ENCODE assay signal across 8 mouse cellular contexts in genomic region chr2:168170167-168170685, GRCm38 (mm10). TPM values are rescaled to one million over a fixed set of nuclear protein-coding genes. Genes with fewer than 3 reads are reported as not detected.
A peak's percentile ranks its signal among the peaks of the same experiment; 100 is the strongest.
DNase-seq lines count a peak whose midpoint lies in the region; ATAC-seq and TF ChIP-seq lines count a peak whose summit lies in the region.

No protein-coding gene starts in this region.

- WGBS in neural tube, embryonic 11.5 days: 11% methylated on average over 13 of the region's 13 CpGs
- 8% methylated on average over 12 of the region's 13 CpGs for WGBS in embryonic facial prominence, embryonic 14.5 days
- WGBS in heart, embryonic 14.5 days: 3% methylated on average over 13 of the region's 13 CpGs
- 8% methylated on average over 13 of the region's 13 CpGs for WGBS in kidney, embryonic 16.5 days

- intact Hi-C loops in left cerebral cortex, adult 2 months (cut with DNase I): no loop called here

- H3K4me1 ChIP-seq in neural tube, embryonic 11.5 days (ENCODE audit: control insufficient read depth, insufficient read depth, low read length): peaks cover 17% of the 10 kb centered on the region
- peaks cover 23% of the 10 kb centered on the region for H3K4me1 ChIP-seq in embryonic facial prominence, embryonic 14.5 days (ENCODE audit: control insufficient read depth, insufficient read depth, low read length)
- H3K4me1 ChIP-seq in heart, embryonic 14.5 days (ENCODE audit: control insufficient read depth in 2 of 2, insufficient read depth in 2 of 2, low read length in 2 of 2): peaks cover 28 to 32% of the 10 kb centered on the region in 2 experiments
- H3K4me1 ChIP-seq in kidney, embryonic 16.5 days (ENCODE audit: insufficient read depth, low read length): peaks cover 42% of the 10 kb centered on the region

- H3K9me3 ChIP-seq in neural tube, embryonic 11.5 days (ENCODE audit: control insufficient read depth, low read length): no peaks in the 10 kb centered on the region
- no peaks in the 10 kb centered on the region for H3K9me3 ChIP-seq in embryonic facial prominence, embryonic 14.5 days (ENCODE audit: control insufficient read depth, low read length)
- no peaks in the 10 kb centered on the region for H3K9me3 ChIP-seq in heart, embryonic 14.5 days (ENCODE audit: control insufficient read depth, low read length)
- no peaks in the 10 kb centered on the region for H3K9me3 ChIP-seq in kidney, embryonic 16.5 days (ENCODE audit: low read length)

- TF ChIP-seq CTCF in left cerebral cortex, adult 2 months (IDR thresholded peaks at IDR 0.05): no peak

- H3K4me3 ChIP-seq in neural tube, embryonic 11.5 days (ENCODE audit: low read depth, low read length): no peak overlapping the region
- H3K4me3 ChIP-seq in embryonic facial prominence, embryonic 14.5 days (ENCODE audit: low read depth, low read length): no peak overlapping the region
- H3K4me3 ChIP-seq in heart, embryonic 14.5 days (ENCODE audit: control insufficient read depth in 1 of 2, insufficient read depth in 1 of 2, low read depth in 1 of 2, low read length in 2 of 2): peak overlapping the region; percentile 30 to 35
- H3K4me3 ChIP-seq in kidney, embryonic 16.5 days (ENCODE audit: low read length): peak overlapping the region; percentile 36
- no peak overlapping the region for H3K4me3 ChIP-seq in left cerebral cortex, adult 2 months

- H3K9ac ChIP-seq in neural tube, embryonic 11.5 days (ENCODE audit: low read length): peak overlapping the region; percentile 1; the same call in 1 of the 2 replicates
- H3K9ac ChIP-seq in embryonic facial prominence, embryonic 14.5 days (ENCODE audit: low read depth, low read length): peak overlapping the region; percentile 38; the same call in 1 of the 2 replicates
- peak overlapping the region; percentile 64 for H3K9ac ChIP-seq in heart, embryonic 14.5 days (ENCODE audit: low read length)
- peak overlapping the region; percentile 50 for H3K9ac ChIP-seq in kidney, embryonic 16.5 days (replicated peaks; ENCODE audit: low read length)

- no peak overlapping the region for H3K27ac ChIP-seq in neural tube, embryonic 11.5 days (ENCODE audit: low read depth, low read length)
- H3K27ac ChIP-seq in embryonic facial prominence, embryonic 14.5 days (replicated peaks; ENCODE audit: low read depth, low read length): peak overlapping the region; percentile 65
- peak overlapping the region; percentile 79 to 82 for H3K27ac ChIP-seq in heart, embryonic 14.5 days (replicated peaks in 1 of 2; ENCODE audit: control insufficient read depth in 1 of 2, insufficient read depth in 1 of 2, low read depth in 2 of 2, low read length in 2 of 2)
- peak overlapping the region; percentile 96 for H3K27ac ChIP-seq in kidney, embryonic 16.5 days (ENCODE audit: low read length)
- no peak overlapping the region for H3K27ac ChIP-seq in left cerebral cortex, adult 2 months

- no peaks in the 10 kb centered on the region for H3K36me3 ChIP-seq in neural tube, embryonic 11.5 days (ENCODE audit: control insufficient read depth, insufficient read depth, low read length)
- H3K36me3 ChIP-seq in embryonic facial prominence, embryonic 14.5 days (ENCODE audit: control insufficient read depth, insufficient read depth, low read length): peaks cover 8% of the 10 kb centered on the region
- H3K36me3 ChIP-seq in heart, embryonic 14.5 days (ENCODE audit: control insufficient read depth, insufficient read depth, low read length): peaks cover 13% of the 10 kb centered on the region
- 0 out of 2 replicates have a peak, but pooled peaks cover 5% of the 10 kb centered on the region for H3K36me3 ChIP-seq in kidney, embryonic 16.5 days (ENCODE audit: insufficient read depth, low read length)

- H3K27me3 ChIP-seq in neural tube, embryonic 11.5 days (ENCODE audit: control insufficient read depth, insufficient read depth, low read length): no peaks in the 10 kb centered on the region
- no peaks in the 10 kb centered on the region for H3K27me3 ChIP-seq in embryonic facial prominence, embryonic 14.5 days (replicated peaks; ENCODE audit: control insufficient read depth, insufficient read depth, low read length)
- no peaks in the 10 kb centered on the region for H3K27me3 ChIP-seq in heart, embryonic 14.5 days (ENCODE audit: control insufficient read depth, insufficient read depth, low read length)
- H3K27me3 ChIP-seq in kidney, embryonic 16.5 days (ENCODE audit: insufficient read depth, low read length): no peaks in the 10 kb centered on the region

- no peak; the same call in 1 of the 2 replicates for ATAC-seq in neural tube, embryonic 11.5 days (ENCODE audit: insufficient read depth, low FRiP score, low TSS enrichment)
- ATAC-seq in embryonic facial prominence, embryonic 14.5 days (ENCODE audit: low read depth): peak; percentile 69
- ATAC-seq in heart, embryonic 14.5 days (ENCODE audit: insufficient number of reproducible peaks, insufficient read depth, low FRiP score, low read depth): peak; percentile 84
- ATAC-seq in kidney, embryonic 16.5 days (ENCODE audit: low FRiP score, low TSS enrichment): peak; percentile 85

- peak overlapping the region; percentile 16 for H3K4me2 ChIP-seq in neural tube, embryonic 11.5 days (ENCODE audit: low read depth)
- H3K4me2 ChIP-seq in embryonic facial prominence, embryonic 14.5 days (ENCODE audit: low read depth, low read length): peak overlapping the region; percentile 18; the same call in 1 of the 2 replicates
- H3K4me2 ChIP-seq in heart, embryonic 14.5 days (ENCODE audit: low read length): peak overlapping the region; percentile 72
- H3K4me2 ChIP-seq in kidney, embryonic 16.5 days (replicated peaks; ENCODE audit: low read depth, low read length): peak overlapping the region; percentile 51

- DNase-seq in neural tube, embryonic 11.5 days (ENCODE audit: low spot score): no peak
- DNase-seq in neural tube, embryonic 10.5 days (ENCODE audit: extremely low spot score, low spot score): no peak
- peak; percentile 68 for DNase-seq in embryonic facial prominence, embryonic 14.5 days (ENCODE audit: low spot score)
- peak; percentile 91 for DNase-seq in lung, postnatal 25 days (ENCODE audit: low spot score)
- peak; percentile 69 for DNase-seq in retina, postnatal 1 day
- no peak for DNase-seq in left cerebral cortex, adult 2 months (ENCODE audit: extremely low spot score in 1 of 2, low spot score in 2 of 2)

RNA-seq across cellular contexts. Expression of gene Adnp, which starts 36.7 kb away (rescaled TPM):
- polyA plus RNA-seq in neural tube, embryonic 11.5 days (2014; fragmentation: Nextera tagmentation; extraction: Ambion mirVana): 14.1 and 14.2 TPM in 2 replicates
- polyA plus RNA-seq in embryonic facial prominence, embryonic 14.5 days (2014; fragmentation: Nextera tagmentation; extraction: Ambion mirVana): 2.5 and 3.3 TPM in 2 replicates
- 8.7 and 11.0 TPM in 2 replicates for polyA plus RNA-seq in heart, embryonic 14.5 days (2014; fragmentation: Nextera tagmentation; extraction: Ambion mirVana)
- 1.3 and 2.3 TPM in 2 replicates for polyA plus RNA-seq in kidney, embryonic 16.5 days (2015; fragmentation: Nextera tagmentation; extraction: Ambion mirVana)
- total RNA-seq in left cerebral cortex, adult 2 months (2021): 10 to 100 TPM; 84.0 to 91.6 TPM

RNA-seq across cellular contexts. Expression of gene Gm20716, which starts 59.9 kb away (rescaled TPM):
- polyA plus RNA-seq in neural tube, embryonic 11.5 days (2014; fragmentation: Nextera tagmentation; extraction: Ambion mirVana): 26.5 and 26.8 TPM in 2 replicates
- polyA plus RNA-seq in embryonic facial prominence, embryonic 14.5 days (2014; fragmentation: Nextera tagmentation; extraction: Ambion mirVana): 21.5 and 22.0 TPM in 2 replicates
- 16.6 and 18.2 TPM in 2 replicates for polyA plus RNA-seq in heart, embryonic 14.5 days (2014; fragmentation: Nextera tagmentation; extraction: Ambion mirVana)
- polyA plus RNA-seq in kidney, embryonic 16.5 days (2015; fragmentation: Nextera tagmentation; extraction: Ambion mirVana): 16.7 and 18.6 TPM in 2 replicates
- total RNA-seq in left cerebral cortex, adult 2 months (2021): 10 to 100 TPM; 26.9 to 32.3 TPM

Comparison
In these comparisons a context has a peak if more than half of its experiments do, and no peak if none do; other contexts are left out.
1. DNase-seq: peak in embryonic facial prominence, embryonic 14.5 days (single experiment), lung, postnatal 25 days (single experiment) and retina, postnatal 1 day (single experiment); none in neural tube, embryonic 11.5 days (single experiment), neural tube, embryonic 10.5 days (single experiment) and left cerebral cortex, adult 2 months (0 of 2).
2. H3K27ac ChIP-seq: peak in embryonic facial prominence, embryonic 14.5 days (single experiment), heart, embryonic 14.5 days (2 of 2) and kidney, embryonic 16.5 days (single experiment); none in neural tube, embryonic 11.5 days (single experiment) and left cerebral cortex, adult 2 months (single experiment).
3. H3K4me2 ChIP-seq: peak in every context shown above with its lines; median percentile 72 in heart, embryonic 14.5 days; 51 in kidney, embryonic 16.5 days; 18 in embryonic facial prominence, embryonic 14.5 days; 16 in neural tube, embryonic 11.5 days.
4. H3K4me3 ChIP-seq: peak in heart, embryonic 14.5 days (2 of 2) and kidney, embryonic 16.5 days (single experiment); none in neural tube, embryonic 11.5 days (single experiment), embryonic facial prominence, embryonic 14.5 days (single experiment) and left cerebral cortex, adult 2 months (single experiment).
5. H3K9ac ChIP-seq: peak in every context shown above with its lines; median percentile 64 in heart, embryonic 14.5 days; 50 in kidney, embryonic 16.5 days; 38 in embryonic facial prominence, embryonic 14.5 days; 1 in neural tube, embryonic 11.5 days.